Mouse (Mus musculus): ENCODE data around the gene Ptprt. TPM values are rescaled to one million over a fixed set of nuclear protein-coding genes. Genes with fewer than 3 reads are reported as not detected.

Gene Ptprt
- polyA plus RNA-seq, 1 experiment from 2014 or later, result 0.38 TPM

DNA sequence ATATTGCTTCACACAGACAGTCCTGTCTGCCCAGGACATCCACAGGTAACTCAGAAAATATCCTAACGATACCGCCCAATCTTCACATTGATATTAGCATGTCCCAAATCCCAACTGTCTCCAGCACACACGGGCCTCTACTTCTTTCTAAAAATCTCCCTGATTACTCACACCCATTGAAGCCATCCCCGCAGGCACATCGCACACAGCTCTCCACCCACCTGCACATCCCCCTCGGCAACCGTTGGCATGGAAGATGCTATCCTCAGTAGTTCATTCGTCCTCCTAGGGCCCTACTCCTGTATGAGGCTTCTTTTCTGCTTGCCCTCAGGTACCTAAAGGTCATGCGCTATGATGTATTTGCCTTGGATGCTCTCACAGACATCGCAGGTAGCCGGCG lies 89.9 kb downstream of the Ptprt start:
- Histone ChIP-seq H3K9me3 (replicated peaks) (no peaks in the 10 kb centered on the region), H3K27ac (replicated peaks) (no peak overlapping the region), H3K36me3 (no peaks in the 10 kb centered on the region), H3K27me3 (ENCODE audit: low read depth, poor library complexity, severe bottlenecking) (no peaks in the 10 kb centered on the region), H3K4me1 (no peaks in the 10 kb centered on the region), H3K4me3 (no peak overlapping the region)
- 92% methylated on average over 12 of the region's 12 CpGs for WGBS
- DNase-seq (ENCODE audit: low spot score), result no peak

DNA sequence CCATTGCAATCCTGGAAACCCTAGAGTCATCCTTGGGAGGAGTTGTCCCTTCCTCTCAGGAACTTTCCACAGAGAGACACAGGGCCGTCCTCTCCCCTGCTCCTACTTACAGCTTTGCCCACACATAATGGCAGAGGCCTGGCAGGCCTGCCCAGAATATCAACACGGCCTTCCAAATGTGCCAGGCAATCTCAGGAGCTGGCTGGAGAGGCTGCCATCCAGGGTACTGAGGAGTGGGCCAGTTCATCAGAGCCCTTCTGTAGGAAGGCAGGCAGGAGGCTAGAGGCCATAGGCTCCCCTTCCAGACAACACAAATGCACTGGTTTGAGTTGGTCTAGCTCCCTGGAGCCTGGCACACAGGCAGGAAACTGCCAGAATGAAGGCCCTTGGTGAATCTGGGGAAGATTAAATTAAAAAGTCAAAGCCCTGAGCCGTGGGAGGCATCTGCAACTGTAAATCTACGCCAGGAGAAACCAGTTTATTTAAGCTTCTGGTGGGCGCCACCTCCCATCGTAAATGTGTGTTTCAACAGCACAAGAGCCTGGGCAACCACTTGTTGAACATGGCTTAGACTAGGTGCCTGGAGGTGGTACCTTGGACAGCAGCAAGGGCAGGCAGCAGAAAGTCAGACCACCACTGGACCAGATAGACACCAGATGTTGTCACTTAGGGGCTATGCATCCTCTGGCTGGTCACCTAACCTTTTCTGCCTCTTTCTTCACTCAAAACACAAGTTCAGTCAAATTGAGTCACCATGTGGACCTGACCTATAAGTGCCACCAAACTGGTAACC lies 92.4 kb downstream of the Ptprt start:
- H3K9me3 ChIP-seq (replicated peaks), result no peaks in the 10 kb centered on the region
- no peaks in the 10 kb centered on the region for H3K4me1 ChIP-seq
- H3K27me3 ChIP-seq (ENCODE audit: low read depth, poor library complexity, severe bottlenecking), result no peaks in the 10 kb centered on the region
- no peak overlapping the region for H3K4me3 ChIP-seq
- peak; percentile 17 for DNase-seq (ENCODE audit: low spot score)
- H3K27ac ChIP-seq (replicated peaks), result no peak overlapping the region
- 83% methylated on average over 6 of the region's 6 CpGs for WGBS
- no peaks in the 10 kb centered on the region for H3K36me3 ChIP-seq

DNA sequence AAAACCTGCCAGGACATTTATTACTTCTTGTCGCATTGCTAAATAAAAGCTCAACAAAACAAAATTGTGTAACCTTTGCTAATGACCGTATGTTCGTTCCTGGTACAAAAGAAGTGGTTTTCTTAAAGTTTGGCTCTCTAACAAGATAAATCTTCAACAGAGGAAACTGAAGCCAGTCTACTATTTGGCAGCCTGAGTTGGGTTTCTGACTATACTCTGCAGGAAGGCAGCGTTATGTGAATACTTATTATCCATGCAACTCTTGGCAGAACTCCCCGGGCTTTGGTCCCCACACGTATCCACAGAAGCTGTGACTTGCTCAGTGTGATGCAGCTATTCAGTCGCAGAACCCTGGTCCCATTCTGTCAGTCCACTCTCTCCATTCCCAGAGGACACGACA lies 112.6 kb downstream of the Ptprt start:
- Histone ChIP-seq H3K36me3 (no peaks in the 10 kb centered on the region), H3K27me3 (ENCODE audit: low read depth, poor library complexity, severe bottlenecking) (no peaks in the 10 kb centered on the region), H3K4me3 (no peak overlapping the region), H3K4me1 (no peaks in the 10 kb centered on the region), H3K9me3 (replicated peaks) (0 out of 2 replicates have a peak, but pooled peaks cover 4% of the 10 kb centered on the region), H3K27ac (replicated peaks) (no peak overlapping the region)
- whole genome bisulfite sequencing, result 95% methylated on average over 8 of the region's 8 CpGs
- no peak for DNase-seq (ENCODE audit: low spot score)

DNA sequence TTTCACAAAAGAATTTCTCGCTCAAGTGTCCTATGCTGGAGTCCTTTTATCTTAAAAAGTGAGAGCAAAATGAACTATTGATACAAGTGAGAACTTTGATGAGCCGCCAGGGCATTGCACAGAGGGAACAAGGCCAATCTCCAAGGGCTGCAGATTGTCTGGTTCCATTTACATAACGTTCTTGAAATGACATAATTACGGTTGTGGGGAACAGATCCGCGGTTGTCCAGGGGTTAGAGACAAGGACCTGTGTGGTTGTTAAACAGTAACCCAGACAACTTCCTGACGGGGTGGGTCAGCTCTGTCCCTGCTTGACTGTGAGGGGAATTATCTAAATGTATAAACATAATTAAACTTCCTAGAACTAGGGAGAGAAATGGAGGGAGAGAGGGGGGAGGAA lies 129.3 kb downstream of the Ptprt start:
- H3K27ac ChIP-seq (replicated peaks), result no peak overlapping the region
- H3K4me1 ChIP-seq, result no peaks in the 10 kb centered on the region
- H3K27me3 ChIP-seq (ENCODE audit: low read depth, poor library complexity, severe bottlenecking), result no peaks in the 10 kb centered on the region
- no peaks in the 10 kb centered on the region for H3K36me3 ChIP-seq
- no peak overlapping the region for H3K4me3 ChIP-seq
- no peak for DNase-seq (ENCODE audit: low spot score)
- peaks cover 8% of the 10 kb centered on the region; the same call in 1 of the 2 replicates for H3K9me3 ChIP-seq (replicated peaks)
- WGBS, result 87% methylated on average over 7 of the region's 7 CpGs

- DNase-seq (ENCODE audit: low spot score), result no peak
- Histone ChIP-seq H3K36me3 (no peaks in the 10 kb centered on the region), H3K9me3 (replicated peaks) (no peaks in the 10 kb centered on the region), H3K27me3 (ENCODE audit: low read depth, poor library complexity, severe bottlenecking) (no peaks in the 10 kb centered on the region), H3K4me1 (no peaks in the 10 kb centered on the region), H3K4me3 (no peak overlapping the region), H3K27ac (replicated peaks) (no peak overlapping the region)
- 87% methylated on average over 3 of the region's 3 CpGs for WGBS
Measured at GRCm38 (mm10) chr2:162528911-162529310, 132.0 kb downstream of the Ptprt start.

DNA sequence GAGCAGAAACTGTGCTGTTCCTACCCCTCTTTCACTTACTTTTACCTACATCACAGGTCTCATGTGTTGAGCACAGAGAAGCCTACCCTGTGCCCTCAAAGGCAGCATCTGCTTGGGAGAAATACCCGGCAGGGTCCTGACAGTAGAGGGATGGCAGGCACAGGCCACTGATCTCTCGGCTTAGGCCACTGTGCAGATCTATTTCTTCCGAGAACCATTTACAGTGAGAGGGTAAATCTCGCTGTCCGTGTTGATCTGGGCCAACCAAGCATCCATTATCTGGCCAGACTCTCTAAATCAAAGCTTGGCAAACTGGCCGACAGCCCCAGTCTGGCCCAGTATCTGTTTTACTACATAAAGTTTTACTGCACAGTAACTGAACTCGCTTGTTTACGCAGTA lies 145.0 kb downstream of the Ptprt start:
- Histone ChIP-seq H3K4me1 (no peaks in the 10 kb centered on the region), H3K36me3 (no peaks in the 10 kb centered on the region), H3K27ac (replicated peaks) (no peak overlapping the region), H3K27me3 (ENCODE audit: low read depth, poor library complexity, severe bottlenecking) (no peaks in the 10 kb centered on the region), H3K4me3 (no peak overlapping the region), H3K9me3 (replicated peaks) (no peaks in the 10 kb centered on the region)
- WGBS, result 89% methylated on average over 8 of the region's 8 CpGs
- DNase-seq (ENCODE audit: low spot score), result no peak

DNA sequence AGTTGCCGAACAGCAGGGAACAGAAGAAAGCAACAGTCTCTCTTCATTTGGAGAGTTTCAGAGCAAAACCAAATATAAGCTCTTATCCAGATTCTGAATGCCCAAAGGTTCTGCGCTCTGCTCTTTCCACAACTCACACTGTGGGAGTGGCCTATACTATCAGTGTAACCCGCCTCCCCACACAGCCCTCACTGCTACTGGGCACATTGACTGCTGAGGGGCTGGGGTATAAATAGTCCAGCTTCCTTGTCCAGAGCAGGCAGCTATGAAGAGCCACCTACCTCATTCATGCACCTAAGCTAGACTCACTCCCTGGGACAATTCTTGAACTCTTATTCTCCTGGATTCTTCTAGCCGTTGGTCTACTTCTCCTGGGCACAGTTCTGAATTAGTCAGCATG lies 147.9 kb downstream of the Ptprt start:
- Histone ChIP-seq H3K27ac (replicated peaks) (no peak overlapping the region), H3K4me3 (no peak overlapping the region), H3K36me3 (no peaks in the 10 kb centered on the region), H3K9me3 (replicated peaks) (no peaks in the 10 kb centered on the region), H3K4me1 (peaks cover 8% of the 10 kb centered on the region), H3K27me3 (ENCODE audit: low read depth, poor library complexity, severe bottlenecking) (no peaks in the 10 kb centered on the region)
- no peak for DNase-seq (ENCODE audit: low spot score)
- WGBS, result 95% methylated on average over 4 of the region's 4 CpGs

GRCm38 (mm10) chr2:162512094-162512493 lies 148.9 kb downstream of the Ptprt start:
- Histone ChIP-seq H3K9me3 (replicated peaks) (no peaks in the 10 kb centered on the region), H3K27me3 (ENCODE audit: low read depth, poor library complexity, severe bottlenecking) (no peaks in the 10 kb centered on the region), H3K4me1 (peaks cover 18% of the 10 kb centered on the region), H3K4me3 (no peak overlapping the region), H3K27ac (replicated peaks) (no peak overlapping the region), H3K36me3 (no peaks in the 10 kb centered on the region)
- no peak for DNase-seq (ENCODE audit: low spot score)
- WGBS, result 90% methylated on average over 1 of the region's 1 CpGs

DNA sequence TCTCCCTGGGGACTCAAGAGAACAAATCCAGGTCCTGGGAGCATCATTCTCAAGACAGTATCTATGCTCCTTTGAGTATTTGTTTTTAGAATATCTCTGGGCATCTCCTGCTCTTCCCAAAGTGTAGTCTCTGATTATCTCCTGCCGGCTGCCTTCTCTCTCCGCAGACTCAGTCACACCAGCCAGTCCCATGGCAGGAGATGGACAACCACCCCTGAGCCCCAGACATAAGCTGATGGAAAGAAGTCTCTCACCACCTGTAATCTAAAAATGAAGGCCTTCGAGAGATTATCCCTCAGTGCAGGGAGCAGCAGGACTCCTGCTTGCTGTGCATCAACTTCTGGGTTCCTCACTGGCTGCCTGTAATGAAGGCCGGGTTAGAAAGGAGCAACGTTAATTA lies 151.9 kb downstream of the Ptprt start:
- WGBS, result 79% methylated on average over 5 of the region's 5 CpGs
- Histone ChIP-seq H3K9me3 (replicated peaks) (no peaks in the 10 kb centered on the region), H3K27me3 (ENCODE audit: low read depth, poor library complexity, severe bottlenecking) (no peaks in the 10 kb centered on the region), H3K4me3 (no peak overlapping the region), H3K27ac (replicated peaks) (no peak overlapping the region), H3K4me1 (peaks cover 24% of the 10 kb centered on the region), H3K36me3 (no peaks in the 10 kb centered on the region)
- peak; percentile 7 for DNase-seq (ENCODE audit: low spot score)

GRCm38 (mm10) chr2:162507664-162508063 lies 153.3 kb downstream of the Ptprt start:
- no peak overlapping the region for H3K4me3 ChIP-seq
- peak; percentile 19 for DNase-seq (ENCODE audit: low spot score)
- peaks cover 24% of the 10 kb centered on the region for H3K4me1 ChIP-seq
- 50% methylated on average over 10 of the region's 10 CpGs for WGBS
- no peaks in the 10 kb centered on the region for H3K9me3 ChIP-seq (replicated peaks)
- H3K27ac ChIP-seq (replicated peaks), result peak overlapping the region; percentile 53; the same call in 1 of the 2 replicates
- H3K27me3 ChIP-seq (ENCODE audit: low read depth, poor library complexity, severe bottlenecking), result no peaks in the 10 kb centered on the region
- no peaks in the 10 kb centered on the region for H3K36me3 ChIP-seq

GRCm38 (mm10) chr2:162504850-162505249 lies 156.1 kb downstream of the Ptprt start:
- Histone ChIP-seq H3K36me3 (no peaks in the 10 kb centered on the region), H3K27ac (replicated peaks) (no peak overlapping the region), H3K4me3 (no peak overlapping the region), H3K9me3 (replicated peaks) (no peaks in the 10 kb centered on the region), H3K27me3 (ENCODE audit: low read depth, poor library complexity, severe bottlenecking) (no peaks in the 10 kb centered on the region), H3K4me1 (peaks cover 24% of the 10 kb centered on the region)
- no peak for DNase-seq (ENCODE audit: low spot score)
- 61% methylated on average over 4 of the region's 4 CpGs for WGBS

GRCm38 (mm10) chr2:162499501-162499915 lies 161.4 kb downstream of the Ptprt start:
- H3K9me3 ChIP-seq (replicated peaks), result no peaks in the 10 kb centered on the region
- no peaks in the 10 kb centered on the region for H3K27me3 ChIP-seq (ENCODE audit: low read depth, poor library complexity, severe bottlenecking)
- no peak overlapping the region for H3K27ac ChIP-seq (replicated peaks)
- 90% methylated on average over 9 of the region's 9 CpGs for WGBS
- H3K36me3 ChIP-seq, result no peaks in the 10 kb centered on the region
- DNase-seq (ENCODE audit: low spot score), result no peak
- no peak overlapping the region for H3K4me3 ChIP-seq
- H3K4me1 ChIP-seq, result no peaks in the 10 kb centered on the region

DNA sequence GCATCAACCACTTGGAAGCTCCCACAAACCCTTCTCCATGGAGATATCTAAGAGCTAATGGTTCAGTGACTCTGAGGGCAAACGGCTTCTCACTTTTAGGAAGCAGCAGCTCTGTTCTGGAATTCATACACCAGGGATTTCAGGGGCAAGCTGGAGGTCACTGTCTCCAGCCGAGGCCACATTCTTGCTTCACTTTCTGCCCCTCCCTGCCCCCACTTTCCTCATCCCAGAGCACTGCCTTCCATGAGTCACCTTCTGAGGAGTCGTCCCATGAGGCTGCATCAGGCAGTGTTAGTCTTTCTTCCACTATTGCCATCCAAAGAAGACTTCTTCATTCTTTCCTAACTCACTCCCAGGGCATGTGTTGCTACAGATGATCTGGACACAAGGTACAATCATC lies 162.8 kb downstream of the Ptprt start:
- H3K9me3 ChIP-seq (replicated peaks), result no peaks in the 10 kb centered on the region
- H3K27ac ChIP-seq (replicated peaks), result no peak overlapping the region
- DNase-seq (ENCODE audit: low spot score), result no peak
- 53% methylated on average over 3 of the region's 3 CpGs for WGBS
- H3K27me3 ChIP-seq (ENCODE audit: low read depth, poor library complexity, severe bottlenecking), result no peaks in the 10 kb centered on the region
- H3K4me1 ChIP-seq, result no peaks in the 10 kb centered on the region
- no peaks in the 10 kb centered on the region for H3K36me3 ChIP-seq
- H3K4me3 ChIP-seq, result no peak overlapping the region
